Mouse (Mus musculus) heart, adult 2 months (tissue): ENCODE results near the gene Lime1.

Experiments used
- CTCF ChIP-seq: fragments of 200-600 bp; IDR thresholded peaks from 2 replicates; pipeline ENCODE4 v1.8.1; 2022; ENCODE audit warnings: antibody characterized with exemption, mild to moderate bottlenecking, moderate library complexity
- POLR2A ChIP-seq: fragments of 200-500 bp; IDR thresholded peaks from 2 replicates; pipeline ENCODE4 v1.6.1; 2011; ENCODE audit warnings: mild to moderate bottlenecking, low read depth, low read length, control low read depth; ENCODE audit not compliant: insufficient read depth

DNA sequence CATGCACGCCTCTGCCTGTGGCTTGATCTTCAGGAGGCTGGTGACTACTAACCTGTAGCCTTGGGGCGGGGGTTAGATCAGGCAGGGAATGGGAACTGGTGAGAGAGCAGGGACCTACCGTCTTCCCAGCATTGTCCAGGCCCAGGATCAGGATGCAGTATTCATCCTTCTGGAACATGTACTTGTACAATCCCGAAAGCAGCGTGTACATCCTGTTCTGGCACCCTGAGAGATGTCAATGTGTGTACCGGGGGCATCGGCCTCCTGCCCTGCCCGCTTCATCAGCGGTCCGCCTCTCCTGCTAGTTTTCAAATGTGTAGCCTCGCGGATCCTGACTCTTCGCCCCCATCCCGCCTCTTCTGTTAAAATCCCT lies 15.4 kb upstream of the Lime1 start:
- TF ChIP-seq CTCF = no peak
- TF ChIP-seq POLR2A = no peak
